Mouse (Mus musculus): Measurements from ENCODE around the gene Slc17a7. TPM values are rescaled to one million over a fixed set of nuclear protein-coding genes. Genes with fewer than 3 reads are reported as not detected.
"Not testable (repeated sequence)": the region's sequence is repeated elsewhere in the genome, so short reads cannot be mapped to it uniquely, and the experiment has no call there.

Gene Slc17a7
- polyA plus RNA-seq, 1 experiment = 34.1 TPM

- Histone ChIP-seq H3K27me3 (ENCODE audit: control insufficient read depth, insufficient read depth, low read length) (no peaks in the 10 kb centered on the region), H3K4me3 (ENCODE audit: control insufficient read depth, low read depth, low read length) (peak overlapping the region; percentile 94), H3K36me3 (ENCODE audit: control insufficient read depth, insufficient read depth, low read length) (no peaks in the 10 kb centered on the region; the same call in none of the 2 replicates), H3K4me1 (ENCODE audit: control insufficient read depth, insufficient read depth, low read length) (peaks cover 13% of the 10 kb centered on the region), H3K27ac (ENCODE audit: control insufficient read depth, insufficient read depth, low read depth, low read length) (no peak overlapping the region)
- TF ChIP-seq POLR2A (IDR thresholded peaks at IDR 0.05; ENCODE audit: control insufficient read depth, low read depth, low read length) (no peak), CTCF (IDR thresholded peaks at IDR 0.05; ENCODE audit: control insufficient read depth, insufficient read depth, insufficient replicate concordance, low read depth, low read length) (no peak)
Observed at GRCm38 (mm10) chr7:45122561-45123185, 41.1 kb upstream of the Slc17a7 start.

- no peaks in the 10 kb centered on the region; the same call in none of the 2 replicates for H3K36me3 ChIP-seq (ENCODE audit: control insufficient read depth, insufficient read depth, low read length)
- H3K27me3 ChIP-seq (ENCODE audit: control insufficient read depth, insufficient read depth, low read length) = no peaks in the 10 kb centered on the region
- H3K27ac ChIP-seq (ENCODE audit: control insufficient read depth, insufficient read depth, low read depth, low read length) = peak overlapping the region; percentile 96
- TF ChIP-seq POLR2A (IDR thresholded peaks at IDR 0.05; ENCODE audit: control insufficient read depth, low read depth, low read length) = no peak
- TF ChIP-seq CTCF (IDR thresholded peaks at IDR 0.05; ENCODE audit: control insufficient read depth, insufficient read depth, insufficient replicate concordance, low read depth, low read length) = no peak
- H3K4me3 ChIP-seq (ENCODE audit: control insufficient read depth, low read depth, low read length) = peak overlapping the region; percentile 94
- peaks cover 16% of the 10 kb centered on the region for H3K4me1 ChIP-seq (ENCODE audit: control insufficient read depth, insufficient read depth, low read length)
Observed at GRCm38 (mm10) chr7:45123186-45123570, 40.6 kb upstream of the Slc17a7 start.

DNA sequence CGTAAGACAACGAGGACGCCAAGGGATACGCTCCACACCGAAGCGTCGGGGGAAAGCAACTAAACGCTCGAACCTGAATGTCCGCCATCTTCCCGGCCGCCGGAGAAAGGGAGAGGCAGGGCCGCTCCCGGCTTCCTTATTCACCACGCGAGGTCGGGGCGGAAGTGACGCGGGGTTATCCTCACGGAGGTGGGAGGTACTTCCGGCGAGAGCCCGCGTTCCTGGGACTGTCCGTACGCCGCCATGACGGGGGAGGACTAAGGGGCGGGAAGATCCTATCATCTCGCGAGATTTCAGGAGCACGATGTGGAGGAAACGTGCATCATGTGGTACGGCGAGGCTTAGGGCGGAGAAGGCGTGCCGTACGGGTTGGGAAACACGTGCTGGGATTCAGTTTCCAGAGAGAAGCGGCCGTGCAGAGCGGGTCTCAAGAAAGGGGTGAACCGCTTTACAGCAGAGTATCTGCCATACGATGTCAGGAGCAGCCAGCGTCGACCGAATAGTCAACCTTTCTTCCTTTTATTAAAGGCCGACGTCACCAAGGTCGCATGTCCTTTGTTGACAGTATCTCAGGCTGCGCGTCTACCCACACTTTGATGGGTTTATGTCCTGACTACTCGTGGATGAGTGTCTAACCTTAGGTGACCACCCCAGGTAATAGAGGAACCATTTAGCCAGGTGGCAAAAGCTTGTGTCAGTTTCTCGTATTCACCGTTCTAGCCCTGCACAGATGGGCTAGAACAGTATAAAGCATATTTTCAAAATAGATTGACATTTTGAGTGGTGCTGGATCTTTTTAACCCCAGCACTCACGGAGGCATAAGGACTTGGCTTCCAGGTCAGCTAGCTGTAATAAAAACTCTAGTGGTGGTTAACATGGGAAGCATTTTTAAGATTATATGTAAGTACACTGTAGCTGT lies 39.3 kb upstream of the Slc17a7 start, which contains the start of gene Rps11:
Gene Rps11 (minus strand): TSS at position 216 of the 920 bp plus-strand sequence.
- Histone ChIP-seq H3K27ac (ENCODE audit: control insufficient read depth, insufficient read depth, low read depth, low read length) (peak within 1 kb of the TSS; percentile 96), H3K27me3 (ENCODE audit: control insufficient read depth, insufficient read depth, low read length) (no peaks in the 10 kb centered on the region), H3K36me3 (ENCODE audit: control insufficient read depth, insufficient read depth, low read length) (no peaks in the 10 kb centered on the region; the same call in none of the 2 replicates), H3K4me3 (ENCODE audit: control insufficient read depth, low read depth, low read length) (peak within 1 kb of the TSS; percentile 94), H3K4me1 (ENCODE audit: control insufficient read depth, insufficient read depth, low read length) (peaks cover 16% of the 10 kb centered on the region)
- TF ChIP-seq CTCF (IDR thresholded peaks at IDR 0.05; ENCODE audit: control insufficient read depth, insufficient read depth, insufficient replicate concordance, low read depth, low read length) = no peak
- peak; percentile 90 for TF ChIP-seq POLR2A (IDR thresholded peaks at IDR 0.05; ENCODE audit: control insufficient read depth, low read depth, low read length)

DNA sequence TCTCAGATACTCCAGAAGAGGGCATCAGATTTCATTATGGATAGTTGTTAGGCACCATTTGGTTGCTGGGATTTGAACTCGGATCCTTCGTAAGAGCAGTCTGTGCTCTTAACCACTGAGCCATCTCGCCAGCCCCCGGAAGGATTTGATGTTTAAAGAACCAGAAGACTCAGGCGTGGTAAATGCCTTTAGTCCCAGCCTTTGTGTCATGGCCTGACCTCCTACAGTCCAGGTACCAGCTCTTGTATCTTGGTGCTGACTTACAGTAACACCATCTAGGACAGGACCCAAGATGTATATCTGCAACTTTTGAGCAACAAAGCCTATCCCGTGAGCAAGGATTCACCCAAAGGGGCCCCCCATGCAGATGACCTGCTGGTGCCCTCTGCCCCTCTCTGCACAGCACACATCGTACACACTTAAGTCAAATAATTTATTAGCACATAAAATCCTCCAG lies 38.6 kb upstream of the Slc17a7 start:
- H3K27me3 ChIP-seq (ENCODE audit: control insufficient read depth, insufficient read depth, low read length) = no peaks in the 10 kb centered on the region
- H3K4me1 ChIP-seq (ENCODE audit: control insufficient read depth, insufficient read depth, low read length) = peaks cover 18% of the 10 kb centered on the region
- no peak for TF ChIP-seq CTCF (IDR thresholded peaks at IDR 0.05; ENCODE audit: control insufficient read depth, insufficient read depth, insufficient replicate concordance, low read depth, low read length)
- TF ChIP-seq POLR2A (IDR thresholded peaks at IDR 0.05; ENCODE audit: control insufficient read depth, low read depth, low read length) = no peak
- 0 out of 2 replicates have a peak overlapping the region, but pooled peaks have one; percentile 23 for H3K27ac ChIP-seq (ENCODE audit: control insufficient read depth, insufficient read depth, low read depth, low read length)
- H3K36me3 ChIP-seq (ENCODE audit: control insufficient read depth, insufficient read depth, low read length) = no peaks in the 10 kb centered on the region; the same call in none of the 2 replicates
- peak overlapping the region; percentile 68 for H3K4me3 ChIP-seq (ENCODE audit: control insufficient read depth, low read depth, low read length)

DNA sequence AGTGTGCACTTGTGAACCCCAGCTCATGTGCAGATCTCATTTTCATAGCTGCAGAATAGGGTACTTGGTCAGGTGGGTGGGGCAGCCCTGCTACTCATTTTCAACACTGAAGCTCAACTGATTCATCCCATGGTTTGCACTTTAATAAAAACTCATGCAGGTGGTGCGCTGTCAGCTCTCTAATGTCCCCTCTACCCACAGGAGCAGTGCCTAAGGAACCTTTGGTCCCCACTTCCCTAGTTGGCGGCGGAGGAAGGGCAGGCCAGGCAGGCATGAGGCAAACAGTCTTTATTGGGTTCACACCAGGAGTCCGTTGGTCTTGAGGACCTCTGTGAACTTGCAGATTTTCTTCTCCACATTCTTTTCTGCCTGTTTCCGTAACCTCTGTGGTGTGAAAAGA lies 38.1 kb upstream of the Slc17a7 start:
- H3K4me3 ChIP-seq (ENCODE audit: control insufficient read depth, low read depth, low read length) = peak overlapping the region; percentile 68; the same call in 1 of the 2 replicates
- H3K27ac ChIP-seq (ENCODE audit: control insufficient read depth, insufficient read depth, low read depth, low read length); H3K36me3 ChIP-seq (ENCODE audit: control insufficient read depth, insufficient read depth, low read length); H3K27me3 ChIP-seq (ENCODE audit: control insufficient read depth, insufficient read depth, low read length): not testable (repeated sequence)
- H3K4me1 ChIP-seq (ENCODE audit: control insufficient read depth, insufficient read depth, low read length) = peaks cover 20% of the 10 kb centered on the region

DNA sequence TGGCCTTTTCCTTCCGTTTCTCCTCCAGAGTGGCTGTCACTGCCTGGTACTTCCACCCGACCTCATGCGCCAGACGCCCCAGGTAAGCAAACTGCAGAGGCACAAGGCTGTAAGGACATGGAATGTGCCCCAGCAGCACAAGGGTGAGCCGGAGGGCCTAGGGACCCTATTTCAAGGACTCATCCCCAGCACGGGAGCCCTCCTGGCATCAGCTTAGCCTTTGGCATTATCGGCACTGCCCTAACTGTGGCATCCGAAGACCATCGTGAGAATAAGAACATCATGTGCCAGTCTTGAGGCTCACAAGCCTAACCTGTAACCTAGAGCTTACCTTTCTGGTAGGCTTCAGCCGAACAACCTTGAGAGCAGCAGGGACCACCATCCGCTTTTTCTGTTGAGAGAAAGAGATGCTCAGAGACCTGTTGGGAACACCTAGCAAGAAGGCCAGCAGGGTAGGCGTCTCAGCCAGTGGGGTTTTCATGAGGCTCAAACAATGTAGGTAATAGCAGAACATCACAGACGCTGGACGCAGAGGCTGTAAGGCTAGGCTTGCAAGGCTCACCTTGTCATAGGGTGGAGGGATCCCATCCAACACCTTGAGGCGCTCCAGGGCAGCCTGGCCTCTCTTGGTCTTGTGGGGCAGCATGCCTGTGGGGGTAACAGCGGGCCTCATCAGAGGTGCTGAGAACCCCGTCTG lies 37.5 kb upstream of the Slc17a7 start:
- Histone ChIP-seq H3K36me3 (ENCODE audit: control insufficient read depth, insufficient read depth, low read length) (no peaks in the 10 kb centered on the region; the same call in 1 of the 2 replicates), H3K4me3 (ENCODE audit: control insufficient read depth, low read depth, low read length) (no peak overlapping the region; the same call in 1 of the 2 replicates), H3K27ac (ENCODE audit: control insufficient read depth, insufficient read depth, low read depth, low read length) (no peak overlapping the region), H3K27me3 (ENCODE audit: control insufficient read depth, insufficient read depth, low read length) (no peaks in the 10 kb centered on the region), H3K4me1 (ENCODE audit: control insufficient read depth, insufficient read depth, low read length) (peaks cover 20% of the 10 kb centered on the region)
- TF ChIP-seq POLR2A (IDR thresholded peaks at IDR 0.05; ENCODE audit: control insufficient read depth, low read depth, low read length) = no peak
- no peak for TF ChIP-seq CTCF (IDR thresholded peaks at IDR 0.05; ENCODE audit: control insufficient read depth, insufficient read depth, insufficient replicate concordance, low read depth, low read length)

Measured in testis, adult 2 months (tissue).